Mouse (Mus musculus) CD4-positive, CD25-positive, alpha-beta regulatory T cell, adult 4 months (primary cell): ENCODE measurements around the gene Cd3g. TPM values are rescaled to one million over a fixed set of nuclear protein-coding genes. Genes with fewer than 3 reads are reported as not detected.

Experiments used
- polyA plus RNA-seq, 2 experiments: library from polyadenylated mRNA; unstranded; fragments of 100-300 nt; shearing (Covaris generic); gene quantifications; one replicate each; pipeline ENCODE4 v1.2.1; 2017

Gene Cd3g
- polyA plus RNA-seq, 2 experiments from 2014 or later: 1,425 to 1,626 TPM

Other genes starting within 250 kb of the Cd3g start
- under 1 TPM in 1 of 2 experiments, not detected in 1; 0.32 TPM for gene Phldb1, start 245.2 kb downstream of the Cd3g start, polyA plus RNA-seq
- gene Arcn1, start 212.6 kb downstream of the Cd3g start, polyA plus RNA-seq: 10 to 100 TPM; 68.0 to 77.9 TPM
- 10 to 100 TPM; 55.1 to 73.7 TPM for gene Ift46, start 212.5 kb downstream of the Cd3g start, polyA plus RNA-seq
- not detected for gene Tmem25, start 181.1 kb downstream of the Cd3g start, polyA plus RNA-seq
- gene Ttc36, start 177.4 kb downstream of the Cd3g start, polyA plus RNA-seq: not detected
- 10 to 100 TPM; 34.7 to 41.1 TPM for gene Kmt2a, start 99.1 kb downstream of the Cd3g start, polyA plus RNA-seq
- gene Atp5l, start 59.7 kb downstream of the Cd3g start, polyA plus RNA-seq: 100 to 1,000 TPM; 416 to 524 TPM
- gene Ube4a, start 14.8 kb downstream of the Cd3g start, polyA plus RNA-seq: 10 to 100 TPM; 26.6 to 40.4 TPM
- gene Cd3d, start 1.4 kb upstream of the Cd3g start, polyA plus RNA-seq: 100 to 1,000 TPM; 544 to 973 TPM
- 1,000 to 10,000 TPM; 1,413 to 1,834 TPM for gene Cd3e, start 29.2 kb upstream of the Cd3g start, polyA plus RNA-seq
- under 1 TPM; 0.16 to 0.24 TPM for gene Mpzl2, start 59.4 kb upstream of the Cd3g start, polyA plus RNA-seq
- gene Mpzl3, start 74.8 kb upstream of the Cd3g start, polyA plus RNA-seq: 10 to 100 TPM in 1 of 2 experiments, 1 to 10 TPM in 1; 7.5 to 10.8 TPM
- gene Jaml, start 98.8 kb upstream of the Cd3g start, polyA plus RNA-seq: 1 to 10 TPM; 3.8 to 5.3 TPM
- under 1 TPM; 0.30 to 0.39 TPM for gene Scn2b, start 137.4 kb upstream of the Cd3g start, polyA plus RNA-seq
- gene Scn4b, start 158.0 kb upstream of the Cd3g start, polyA plus RNA-seq: under 1 TPM in 1 of 2 experiments, not detected in 1; 0.07 TPM
- gene BC049352, start 201.6 kb upstream of the Cd3g start, polyA plus RNA-seq: 1 to 10 TPM; 2.5 to 3.2 TPM
- gene Tmprss4, start 223.7 kb upstream of the Cd3g start, polyA plus RNA-seq: not detected